Mouse (Mus musculus): ENCODE measurements around the gene Fam189b. TPM values are rescaled to one million over a fixed set of nuclear protein-coding genes. Genes with fewer than 3 reads are reported as not detected.

Fam189b gene
- polyA plus RNA-seq, 1 experiment, result 86.8 TPM

- Histone ChIP-seq H3K4me3 (replicated peaks; ENCODE audit: insufficient read depth, low read depth, low read length) (peak overlapping the region; percentile 92), H3K27me3 (ENCODE audit: control insufficient read depth, insufficient read depth, low read length) (no peaks in the 10 kb centered on the region), H3K4me1 (ENCODE audit: control insufficient read depth, insufficient read depth, low read length) (no peaks in the 10 kb centered on the region), H3K27ac (ENCODE audit: insufficient read depth, low read length) (peak overlapping the region; percentile 32)
- 5% methylated on average over 33 of the region's 33 CpGs for WGBS
- TF ChIP-seq POLR2A (IDR thresholded peaks at IDR 0.05; ENCODE audit: borderline replicate concordance, insufficient read depth, low read length), result peak; percentile 41; the same call in 1 of the 2 replicates
- peak; percentile 26; the same call in 1 of the 2 replicates for TF ChIP-seq CTCF (IDR thresholded peaks at IDR 0.05; ENCODE audit: borderline replicate concordance, insufficient read depth, low read depth, low read length)
- DNase-seq, result peak; percentile 80 to 81
Measured at GRCm38 (mm10) chr3:89195979-89196877, 13.3 kb downstream of the Fam189b start.

GRCm38 (mm10) chr3:89199839-89200238, 16.9 kb downstream of the Fam189b start:
- H3K27ac ChIP-seq (ENCODE audit: insufficient read depth, low read length), result no peak overlapping the region
- WGBS, result 77% methylated on average over 3 of the region's 3 CpGs
- no peaks in the 10 kb centered on the region; the same call in 1 of the 2 replicates for H3K4me1 ChIP-seq (ENCODE audit: control insufficient read depth, insufficient read depth, low read length)
- H3K4me3 ChIP-seq (replicated peaks; ENCODE audit: insufficient read depth, low read depth, low read length), result no peak overlapping the region
- H3K27me3 ChIP-seq (ENCODE audit: control insufficient read depth, insufficient read depth, low read length), result no peaks in the 10 kb centered on the region
- DNase-seq, result no peak
- no peak for TF ChIP-seq CTCF (IDR thresholded peaks at IDR 0.05; ENCODE audit: borderline replicate concordance, insufficient read depth, low read depth, low read length)
- no peak for TF ChIP-seq POLR2A (IDR thresholded peaks at IDR 0.05; ENCODE audit: borderline replicate concordance, insufficient read depth, low read length)

GRCm38 (mm10) chr3:89202253-89203141, 19.6 kb downstream of the Fam189b start, which contains the start of gene Gba:
Gba (plus strand) TSS chr3:89202928.
- no peak within 1 kb of the TSS for H3K27ac ChIP-seq (ENCODE audit: insufficient read depth, low read length)
- peak within 1 kb of the TSS; percentile 72 for H3K4me3 ChIP-seq (replicated peaks; ENCODE audit: insufficient read depth, low read depth, low read length)
- WGBS, result 21% methylated on average over 13 of the region's 13 CpGs
- DNase-seq, result peak; percentile 86 to 89
- H3K27me3 ChIP-seq (ENCODE audit: control insufficient read depth, insufficient read depth, low read length), result no peaks in the 10 kb centered on the region
- TF ChIP-seq CTCF (IDR thresholded peaks at IDR 0.05; ENCODE audit: borderline replicate concordance, insufficient read depth, low read depth, low read length) (no peak), POLR2A (IDR thresholded peaks at IDR 0.05; ENCODE audit: borderline replicate concordance, insufficient read depth, low read length) (peak; percentile 50; the same call in 1 of the 2 replicates)
- H3K4me1 ChIP-seq (ENCODE audit: control insufficient read depth, insufficient read depth, low read length), result no peaks in the 10 kb centered on the region; the same call in 1 of the 2 replicates

- H3K27me3 ChIP-seq (ENCODE audit: control insufficient read depth, insufficient read depth, low read length), result no peaks in the 10 kb centered on the region
- H3K27ac ChIP-seq (ENCODE audit: insufficient read depth, low read length), result no peak overlapping the region
- 20% methylated on average over 5 of the region's 5 CpGs for WGBS
- peak overlapping the region; percentile 72 for H3K4me3 ChIP-seq (replicated peaks; ENCODE audit: insufficient read depth, low read depth, low read length)
- H3K4me1 ChIP-seq (ENCODE audit: control insufficient read depth, insufficient read depth, low read length), result no peaks in the 10 kb centered on the region; the same call in 1 of the 2 replicates
- TF ChIP-seq POLR2A (IDR thresholded peaks at IDR 0.05; ENCODE audit: borderline replicate concordance, insufficient read depth, low read length) (no peak), CTCF (IDR thresholded peaks at IDR 0.05; ENCODE audit: borderline replicate concordance, insufficient read depth, low read depth, low read length) (no peak)
- no peak for DNase-seq
Measured at GRCm38 (mm10) chr3:89203142-89203514, 20.2 kb downstream of the Fam189b start.

GRCm38 (mm10) chr3:89206079-89206478, 23.1 kb downstream of the Fam189b start:
- DNase-seq, result no peak
- Histone ChIP-seq H3K4me3 (replicated peaks; ENCODE audit: insufficient read depth, low read depth, low read length) (no peak overlapping the region), H3K27ac (ENCODE audit: insufficient read depth, low read length) (no peak overlapping the region), H3K27me3 (ENCODE audit: control insufficient read depth, insufficient read depth, low read length) (no peaks in the 10 kb centered on the region), H3K4me1 (ENCODE audit: control insufficient read depth, insufficient read depth, low read length) (no peaks in the 10 kb centered on the region; the same call in 1 of the 2 replicates)
- TF ChIP-seq CTCF (IDR thresholded peaks at IDR 0.05; ENCODE audit: borderline replicate concordance, insufficient read depth, low read depth, low read length), result no peak
- 78% methylated on average over 7 of the region's 7 CpGs for WGBS

GRCm38 (mm10) chr3:89206695-89207094, 23.8 kb downstream of the Fam189b start:
- no peaks in the 10 kb centered on the region for H3K27me3 ChIP-seq (ENCODE audit: control insufficient read depth, insufficient read depth, low read length)
- H3K4me3 ChIP-seq (replicated peaks; ENCODE audit: insufficient read depth, low read depth, low read length), result no peak overlapping the region
- 95% methylated on average over 2 of the region's 2 CpGs for WGBS
- TF ChIP-seq CTCF (IDR thresholded peaks at IDR 0.05; ENCODE audit: borderline replicate concordance, insufficient read depth, low read depth, low read length), result no peak
- TF ChIP-seq POLR2A (IDR thresholded peaks at IDR 0.05; ENCODE audit: borderline replicate concordance, insufficient read depth, low read length), result no peak
- no peaks in the 10 kb centered on the region; the same call in 1 of the 2 replicates for H3K4me1 ChIP-seq (ENCODE audit: control insufficient read depth, insufficient read depth, low read length)
- H3K27ac ChIP-seq (ENCODE audit: insufficient read depth, low read length), result no peak overlapping the region
- DNase-seq, result no peak

GRCm38 (mm10) chr3:89208075-89208657, 25.2 kb downstream of the Fam189b start:
- no peak for DNase-seq
- 77% methylated on average over 13 of the region's 13 CpGs for WGBS
- Histone ChIP-seq H3K27me3 (ENCODE audit: control insufficient read depth, insufficient read depth, low read length) (no peaks in the 10 kb centered on the region), H3K27ac (ENCODE audit: insufficient read depth, low read length) (no peak overlapping the region), H3K4me3 (replicated peaks; ENCODE audit: insufficient read depth, low read depth, low read length) (no peak overlapping the region), H3K4me1 (ENCODE audit: control insufficient read depth, insufficient read depth, low read length) (no peaks in the 10 kb centered on the region; the same call in 1 of the 2 replicates)
- TF ChIP-seq POLR2A (IDR thresholded peaks at IDR 0.05; ENCODE audit: borderline replicate concordance, insufficient read depth, low read length), result no peak
- TF ChIP-seq CTCF (IDR thresholded peaks at IDR 0.05; ENCODE audit: borderline replicate concordance, insufficient read depth, low read depth, low read length), result no peak
